Mouse (Mus musculus) myocyte (in vitro differentiated cells): ENCODE results near the gene Cdr2.

Experiments used
- CEBPB ChIP-seq: IDR thresholded peaks from 2 replicates; pipeline ENCODE4 v1.6.1; 2011; ENCODE audit warnings: mild to moderate bottlenecking, moderate library complexity; ENCODE audit not compliant: poor library complexity, insufficient read depth, severe bottlenecking
- E2F4 ChIP-seq: IDR thresholded peaks from one replicate; pipeline ENCODE4 v1.6.1; 2011; ENCODE audit warnings: mild to moderate bottlenecking, control low read depth, moderate library complexity; ENCODE audit not compliant: insufficient read depth
- MAX ChIP-seq: IDR thresholded peaks from one replicate; pipeline ENCODE4 v1.6.1; 2011; ENCODE audit warnings: low read depth, mild to moderate bottlenecking, control low read depth
- MYOD1 ChIP-seq, 3 experiments: IDR thresholded peaks; one replicate each; pipeline ENCODE4 v1.6.1; 2011; ENCODE audit warnings: control low read depth in 2 of 3, low read depth in 2 of 3, mild to moderate bottlenecking in 2 of 3, moderate library complexity in 1 of 3; ENCODE audit not compliant: insufficient read length in 2 of 3, control insufficient read depth in 1 of 3
- MYOG ChIP-seq, 3 experiments: IDR thresholded peaks; one replicate each; pipeline ENCODE4 v1.6.1; 2011; ENCODE audit warnings: control low read depth in 2 of 3, low read depth in 2 of 3, mild to moderate bottlenecking in 2 of 3; ENCODE audit not compliant: insufficient read length in 2 of 3, control insufficient read depth in 1 of 3, insufficient read depth in 1 of 3
- POLR2A ChIP-seq: IDR thresholded peaks from one replicate; pipeline ENCODE4 v1.6.1; 2011; ENCODE audit warnings: low read depth, mild to moderate bottlenecking, control low read depth, moderate library complexity; ENCODE audit not compliant: insufficient read length
- POLR2AphosphoS2 ChIP-seq: IDR thresholded peaks from one replicate; pipeline ENCODE4 v1.6.1; 2011; ENCODE audit warnings: low read depth, control low read depth; ENCODE audit not compliant: insufficient read length
- REST ChIP-seq: IDR thresholded peaks from one replicate; pipeline ENCODE4 v1.6.1; 2011; ENCODE audit warnings: mild to moderate bottlenecking, control low read depth, moderate library complexity; ENCODE audit not compliant: insufficient read depth, insufficient read length

- TF ChIP-seq MAX (no peak), POLR2AphosphoS2 (no peak), CEBPB (no peak), POLR2A (no peak), REST (no peak), E2F4 (no peak), MYOG (IDR thresholded peaks at IDR 0.05; ENCODE audit: control insufficient read depth in 1 of 3, insufficient read depth in 1 of 3, insufficient read length in 2 of 3, low read depth in 2 of 3) (no peak), MYOD1 (IDR thresholded peaks at IDR 0.05; ENCODE audit: control insufficient read depth in 1 of 3, insufficient read length in 2 of 3, low read depth in 2 of 3) (no peak)
These were observed 18.1 kb upstream of the Cdr2 start for GRCm38 (mm10) chr7:121000065-121000822.
